Mouse (Mus musculus) forebrain, postnatal 0 days (tissue): ENCODE data around the gene Atoh8. TPM values are rescaled to one million over a fixed set of nuclear protein-coding genes. Genes with fewer than 3 reads are reported as not detected.

ENCODE experiments used
- ATAC-seq: fragments of 200-750 bp; cut with Nextera tagmentation; 2 replicates; pipeline ENCODE4 v1.8.0; 2017; ENCODE audit warnings: mild to moderate bottlenecking, moderate library complexity
- DNase-seq: peaks from one replicate; pipeline ENCODE4 v3.0.0-alpha.2; 2015
- H3K27ac ChIP-seq: fragments of 300-500 bp; sonication (generic); 2 replicates; pipeline ENCODE4 v1.5.1; 2014; ENCODE audit warnings: low read depth, mild to moderate bottlenecking, antibody characterized with exemption, low read length, moderate library complexity, mixed read lengths
- H3K27me3 ChIP-seq: fragments of 300-500 bp; sonication (generic); 2 replicates; pipeline ENCODE4 v1.6.1; 2014; ENCODE audit warnings: mild to moderate bottlenecking, low read length, mixed read lengths; ENCODE audit not compliant: insufficient read depth
- H3K36me3 ChIP-seq: fragments of 300-500 bp; sonication (generic); 2 replicates; pipeline ENCODE4 v1.6.1; 2014; ENCODE audit warnings: mild to moderate bottlenecking, moderate library complexity; ENCODE audit not compliant: insufficient read depth
- H3K4me1 ChIP-seq: fragments of 300-500 bp; sonication (generic); 2 replicates; pipeline ENCODE4 v1.6.1; 2014; ENCODE audit warnings: antibody characterized with exemption; ENCODE audit not compliant: insufficient read depth
- H3K4me2 ChIP-seq: fragments of 300-500 bp; sonication (generic); 2 replicates; pipeline ENCODE4 v1.6.1; 2014; ENCODE audit warnings: low read depth, mild to moderate bottlenecking, moderate library complexity
- H3K4me3 ChIP-seq: fragments of 300-500 bp; sonication (generic); 2 replicates; pipeline ENCODE4 v1.5.1; 2014; ENCODE audit warnings: low read depth, low read length, mixed read lengths
- H3K9ac ChIP-seq: fragments of 300-500 bp; sonication (generic); 2 replicates; pipeline ENCODE4 v1.6.1; 2014; ENCODE audit warnings: mild to moderate bottlenecking
- H3K9me3 ChIP-seq: fragments of 300-500 bp; sonication (generic); 2 replicates; pipeline ENCODE4 v1.6.1; 2016; ENCODE audit warnings: low read length
- CTCF ChIP-seq: sonication (generic); IDR thresholded peaks from 2 replicates; pipeline ENCODE4 v1.5.1; 2016; ENCODE audit warnings: antibody characterized with exemption, control low read depth, low read depth
- WGBS: fragments of 180-500 bp; shearing (Covaris S2); extraction: QIAGEN DNeasy Blood & Tissue Kit; methylation state at CpG from one replicate; pipeline ENCODE4 v1.1.7; 2014; 5-methylcytosine and 5-hydroxymethylcytosine counted together
- polyA plus RNA-seq: library from polyadenylated mRNA; unstranded; fragments of >200 nt; fragmentation: Nextera tagmentation; extraction: Ambion mirVana; gene quantifications from 2 replicates; pipeline ENCODE4 v1.2.1, GENCODE M21; 2015
- total RNA-seq: library from RNA; depleted of rRNA; stranded (reverse); fragments of >200 nt; gene quantifications from 2 replicates; pipeline ENCODE4 v1.2.3, GENCODE M21; 2014

The Atoh8 gene
- total and polyA plus RNA-seq, 2 experiments from 2014 or later: 3.9 to 6.9 TPM

DNA sequence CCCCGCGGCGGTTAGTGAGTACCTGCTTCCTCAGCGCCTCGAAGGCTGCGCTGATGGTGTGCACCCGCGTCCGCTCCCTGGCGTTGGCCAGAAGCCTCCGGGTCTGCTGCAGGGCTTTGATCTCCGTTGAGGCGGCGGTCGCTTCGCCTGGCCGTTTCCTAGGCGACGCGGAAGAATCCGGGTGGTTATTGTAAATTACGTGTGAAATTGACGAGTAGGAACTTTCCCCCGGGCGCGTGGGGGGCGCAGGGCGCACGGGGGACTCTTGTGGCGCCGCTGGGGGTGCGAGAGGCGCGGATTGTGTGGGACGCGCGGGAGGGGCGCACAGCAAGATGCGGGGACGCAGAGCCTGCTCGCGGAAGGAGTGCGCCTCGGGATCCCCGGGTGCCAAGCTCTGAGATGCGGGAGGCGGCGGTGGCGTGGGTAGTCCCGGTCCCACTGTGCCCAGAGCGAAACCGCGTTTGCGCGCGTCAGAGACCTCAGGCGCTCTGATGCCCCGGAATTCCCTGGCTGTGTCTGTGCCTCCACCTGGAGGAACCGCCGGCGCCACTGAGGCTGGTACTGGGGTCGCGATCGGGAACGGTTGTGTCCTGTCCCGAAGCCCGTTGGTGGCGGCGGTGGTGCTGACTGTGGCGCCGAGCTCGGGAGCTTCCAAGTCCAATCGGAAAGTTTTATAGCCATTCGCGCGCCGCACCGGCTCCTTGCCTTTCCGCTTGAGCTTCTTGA, 842 bp downstream of the Atoh8 start:
- 1% methylated on average over 78 of the region's 79 CpGs for WGBS
- DNase-seq (peak; percentile 46), ATAC-seq (peak; percentile 58)
- Histone ChIP-seq H3K27ac (no peak overlapping the region), H3K36me3 (no peaks in the 10 kb centered on the region), H3K9ac (peak overlapping the region; percentile 40), H3K9me3 (no peaks in the 10 kb centered on the region), H3K4me1 (no peaks in the 10 kb centered on the region; the same call in 1 of the 2 replicates), H3K27me3 (peaks cover 7% of the 10 kb centered on the region; the same call in 1 of the 2 replicates), H3K4me3 (peak overlapping the region; percentile 51), H3K4me2 (peak overlapping the region; percentile 100)
- peak; percentile 7; the same call in 1 of the 2 replicates for TF ChIP-seq CTCF

DNA sequence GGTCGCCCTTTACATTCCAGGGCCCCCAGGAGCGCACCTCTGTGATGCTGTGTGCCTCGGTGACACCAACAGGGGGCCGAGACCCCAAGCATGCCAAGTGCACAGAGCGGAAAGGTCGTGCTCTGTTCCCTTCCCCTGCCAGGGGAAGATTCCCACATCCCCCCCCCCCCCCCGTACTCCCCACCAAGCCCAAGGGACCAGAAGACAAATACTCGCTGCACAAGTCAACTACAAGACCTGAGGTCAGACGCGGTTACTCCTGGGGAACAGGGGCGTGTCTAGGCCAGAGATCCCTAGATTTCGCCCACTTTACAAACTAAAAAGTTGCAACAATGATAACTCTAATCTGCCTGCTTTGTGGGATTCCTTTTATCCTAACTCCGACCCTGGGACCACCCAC, 1.4 kb downstream of the Atoh8 start:
- H3K27me3 ChIP-seq: peaks cover 7% of the 10 kb centered on the region; the same call in 1 of the 2 replicates
- TF ChIP-seq CTCF: no peak
- WGBS: 0% methylated on average over 13 of the region's 13 CpGs
- H3K9ac ChIP-seq: peak overlapping the region; percentile 40
- DNase-seq: no peak
- no peak for ATAC-seq
- H3K4me3 ChIP-seq: peak overlapping the region; percentile 51
- peak overlapping the region; percentile 100 for H3K4me2 ChIP-seq
- H3K9me3 ChIP-seq: no peaks in the 10 kb centered on the region
- H3K27ac ChIP-seq: no peak overlapping the region
- H3K4me1 ChIP-seq: no peaks in the 10 kb centered on the region; the same call in 1 of the 2 replicates
- no peaks in the 10 kb centered on the region for H3K36me3 ChIP-seq

DNA sequence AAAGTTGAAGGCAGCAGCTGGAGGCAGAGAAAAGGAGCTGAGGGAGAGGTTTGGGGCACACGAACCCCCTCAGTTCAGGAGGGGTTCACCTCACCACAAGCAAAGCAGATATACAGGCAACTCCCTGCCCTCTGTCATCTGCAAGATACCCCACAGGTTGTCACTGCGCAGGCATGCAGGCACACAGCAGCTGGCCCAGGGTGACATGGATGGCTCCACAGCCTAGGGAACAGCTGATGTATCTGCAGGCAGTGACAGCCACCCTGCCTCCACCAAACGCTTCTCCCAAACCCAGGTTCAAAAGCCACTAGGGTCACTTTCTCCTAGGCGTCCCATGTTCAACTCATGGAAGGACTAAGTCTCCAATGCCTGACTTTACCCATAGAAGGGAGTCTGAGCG, 2.5 kb downstream of the Atoh8 start:
- no peaks in the 10 kb centered on the region for H3K9me3 ChIP-seq
- H3K4me2 ChIP-seq: no peak overlapping the region
- no peak overlapping the region for H3K4me3 ChIP-seq
- 69% methylated on average over 5 of the region's 5 CpGs for WGBS
- no peak overlapping the region for H3K9ac ChIP-seq
- H3K27ac ChIP-seq: no peak overlapping the region
- no peaks in the 10 kb centered on the region; the same call in 1 of the 2 replicates for H3K4me1 ChIP-seq
- peaks cover 7% of the 10 kb centered on the region; the same call in 1 of the 2 replicates for H3K27me3 ChIP-seq
- no peak for ATAC-seq
- DNase-seq: no peak
- no peaks in the 10 kb centered on the region for H3K36me3 ChIP-seq
- no peak for TF ChIP-seq CTCF

DNA sequence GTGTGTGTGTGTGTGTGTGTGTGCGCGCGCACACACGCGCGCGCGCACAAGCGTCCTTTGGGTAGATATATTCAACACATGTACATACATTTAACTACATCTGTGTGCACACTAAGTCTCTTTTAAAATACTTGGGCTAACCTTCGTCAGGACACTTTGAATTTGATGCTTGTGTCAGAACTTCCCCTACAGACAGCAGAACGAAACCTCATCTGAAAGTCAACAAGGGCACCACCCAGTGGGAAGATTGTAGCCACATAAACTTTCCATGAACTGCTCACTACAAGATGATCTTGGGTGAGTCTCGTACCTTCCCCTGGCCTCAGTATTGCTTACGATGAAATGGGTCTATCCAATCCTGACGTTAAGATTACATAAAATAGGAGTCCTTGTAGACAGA, 3.0 kb downstream of the Atoh8 start:
- Histone ChIP-seq H3K4me2 (no peak overlapping the region), H3K9ac (no peak overlapping the region), H3K4me3 (no peak overlapping the region), H3K9me3 (no peaks in the 10 kb centered on the region), H3K27me3 (peaks cover 7% of the 10 kb centered on the region; the same call in 1 of the 2 replicates), H3K4me1 (no peaks in the 10 kb centered on the region; the same call in 1 of the 2 replicates), H3K36me3 (no peaks in the 10 kb centered on the region), H3K27ac (no peak overlapping the region)
- TF ChIP-seq CTCF: no peak
- DNase-seq (no peak), ATAC-seq (no peak)
- 95% methylated on average over 14 of the region's 14 CpGs for WGBS

DNA sequence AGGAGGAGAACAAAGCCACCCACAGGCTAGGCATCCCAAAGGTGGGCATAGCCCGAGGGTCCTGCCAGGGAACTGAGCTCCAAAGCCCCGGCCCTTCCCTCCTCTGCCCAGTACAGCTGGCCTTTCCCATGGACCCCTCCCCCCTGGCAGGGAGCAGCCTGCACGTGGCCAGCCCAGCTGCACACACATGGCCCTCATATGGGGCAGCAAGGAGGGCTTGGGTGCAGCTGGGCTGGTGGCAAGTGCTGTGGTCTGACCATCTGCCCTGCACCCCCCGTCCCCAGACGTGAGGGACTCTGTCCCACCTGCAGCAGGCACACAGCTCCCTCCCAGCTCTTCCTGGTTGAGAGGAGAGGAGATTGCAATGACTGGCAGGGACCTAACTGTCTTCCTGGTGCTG, 4.5 kb downstream of the Atoh8 start:
- Histone ChIP-seq H3K27ac (no peak overlapping the region), H3K4me2 (no peak overlapping the region), H3K4me3 (no peak overlapping the region), H3K9ac (no peak overlapping the region), H3K27me3 (peaks cover 7% of the 10 kb centered on the region; the same call in 1 of the 2 replicates), H3K4me1 (no peaks in the 10 kb centered on the region; the same call in 1 of the 2 replicates), H3K9me3 (no peaks in the 10 kb centered on the region), H3K36me3 (no peaks in the 10 kb centered on the region)
- TF ChIP-seq CTCF: no peak
- ATAC-seq (peak; percentile 14; the same call in 1 of the 2 replicates), DNase-seq (no peak)
- WGBS: 26% methylated on average over 5 of the region's 5 CpGs

DNA sequence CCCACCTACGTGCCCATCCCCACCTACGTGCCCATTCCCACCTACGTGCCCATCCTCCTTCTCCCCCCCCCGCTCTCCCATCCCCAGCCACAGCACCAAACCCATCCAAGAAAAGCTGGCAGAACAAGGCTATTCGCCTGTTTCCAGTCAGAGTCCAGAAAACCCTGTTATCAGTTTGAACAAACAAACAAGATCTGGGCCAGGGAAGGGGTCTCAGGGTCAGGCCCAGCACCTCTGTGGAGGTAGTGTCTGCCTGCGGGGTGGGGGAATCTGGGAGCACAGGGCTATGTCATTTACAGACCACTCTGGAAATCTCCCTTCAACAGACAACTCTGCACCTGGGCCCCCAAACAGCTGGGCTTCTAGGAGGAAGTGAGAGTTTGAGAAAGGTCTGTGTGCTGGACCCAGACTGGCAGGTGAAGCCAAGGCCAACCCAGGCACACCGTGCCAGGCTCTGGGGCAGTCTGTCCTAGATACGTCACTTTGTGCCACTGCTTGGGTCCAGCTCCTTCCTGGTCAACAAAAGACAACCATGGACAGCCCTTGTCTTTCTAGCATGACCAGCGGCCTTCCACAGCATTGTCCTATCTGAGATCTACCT, 7.6 kb downstream of the Atoh8 start:
- Histone ChIP-seq H3K4me2 (no peak overlapping the region), H3K9me3 (no peaks in the 10 kb centered on the region), H3K27ac (no peak overlapping the region), H3K9ac (no peak overlapping the region), H3K4me1 (no peaks in the 10 kb centered on the region), H3K4me3 (no peak overlapping the region), H3K27me3 (no peaks in the 10 kb centered on the region), H3K36me3 (no peaks in the 10 kb centered on the region)
- ATAC-seq (no peak), DNase-seq (no peak)
- 91% methylated on average over 9 of the region's 9 CpGs for WGBS
- no peak for TF ChIP-seq CTCF

DNA sequence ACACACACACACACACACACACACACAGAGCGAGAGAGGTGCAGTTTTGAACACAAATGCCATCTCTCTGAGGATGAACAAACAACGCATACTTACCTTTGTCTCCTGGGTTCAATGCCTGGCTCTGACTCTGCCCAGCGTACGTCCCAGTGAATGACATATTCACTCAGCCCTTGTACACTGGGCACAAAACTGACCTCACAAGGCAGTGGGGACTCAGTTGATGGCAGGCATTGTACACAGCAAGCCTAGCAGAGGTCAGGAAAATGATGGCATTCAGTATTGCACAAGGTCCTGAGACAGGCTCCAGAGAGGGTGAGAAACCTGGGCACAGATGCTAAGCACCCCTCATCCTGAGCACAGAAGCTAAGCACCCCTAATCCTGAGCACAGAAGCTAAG, 8.4 kb downstream of the Atoh8 start:
- Histone ChIP-seq H3K27me3 (no peaks in the 10 kb centered on the region; the same call in 1 of the 2 replicates), H3K9me3 (no peaks in the 10 kb centered on the region), H3K9ac (no peak overlapping the region), H3K4me3 (no peak overlapping the region), H3K4me1 (no peaks in the 10 kb centered on the region), H3K4me2 (no peak overlapping the region), H3K27ac (no peak overlapping the region), H3K36me3 (no peaks in the 10 kb centered on the region)
- DNase-seq (no peak), ATAC-seq (no peak)
- TF ChIP-seq CTCF: no peak
- WGBS: 86% methylated on average over 4 of the region's 4 CpGs
